Mouse (Mus musculus): ENCODE data around the gene Pdzd2. TPM values are rescaled to one million over a fixed set of nuclear protein-coding genes. Genes with fewer than 3 reads are reported as not detected.

The Pdzd2 gene
- total RNA-seq, 2 experiments from 2014 or later = 0.17 TPM; not detected in 1

DNA sequence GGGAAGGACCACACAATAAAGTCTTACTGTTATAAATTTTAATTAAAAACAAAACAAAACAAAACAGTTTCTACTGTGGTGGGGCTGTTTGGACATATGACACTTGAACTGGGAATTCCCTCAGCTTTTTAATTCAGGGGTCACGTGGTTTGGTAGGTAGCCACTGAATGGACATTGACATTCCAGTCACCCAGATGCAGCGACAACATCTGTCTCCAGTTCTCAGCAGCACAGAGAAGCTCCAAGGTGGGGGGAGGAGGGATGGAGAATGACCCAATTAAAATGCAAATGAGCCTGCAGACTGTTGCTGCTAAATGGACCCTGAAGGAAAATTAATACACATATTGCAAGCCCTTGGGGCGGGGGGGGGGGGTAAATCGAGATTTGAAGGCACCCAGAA, 233.6 kb downstream of the Pdzd2 start:
- ATAC-seq (replicated peaks; ENCODE audit: low FRiP score, poor library complexity, severe bottlenecking) = no peak

DNA sequence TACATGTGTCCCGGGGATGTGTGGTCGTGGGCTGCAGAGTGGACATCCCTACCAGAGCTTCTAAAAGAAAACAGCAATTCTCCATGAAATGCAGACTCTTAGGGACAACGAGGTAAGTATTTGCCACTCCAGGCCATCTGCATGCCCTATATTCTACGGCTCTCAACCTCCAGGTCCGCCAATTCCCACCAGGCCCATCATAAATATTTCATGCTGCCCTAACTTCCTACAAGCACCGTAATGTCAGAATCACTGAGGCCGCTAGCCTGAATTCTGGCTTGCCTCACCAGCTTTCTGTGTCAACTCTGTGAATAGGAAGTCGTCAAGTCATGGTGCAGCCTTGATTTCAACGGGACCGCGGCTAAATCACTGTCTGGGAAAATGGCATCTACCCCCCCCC, 234.2 kb downstream of the Pdzd2 start:
- no peak for ATAC-seq (replicated peaks; ENCODE audit: low FRiP score, poor library complexity, severe bottlenecking)

DNA sequence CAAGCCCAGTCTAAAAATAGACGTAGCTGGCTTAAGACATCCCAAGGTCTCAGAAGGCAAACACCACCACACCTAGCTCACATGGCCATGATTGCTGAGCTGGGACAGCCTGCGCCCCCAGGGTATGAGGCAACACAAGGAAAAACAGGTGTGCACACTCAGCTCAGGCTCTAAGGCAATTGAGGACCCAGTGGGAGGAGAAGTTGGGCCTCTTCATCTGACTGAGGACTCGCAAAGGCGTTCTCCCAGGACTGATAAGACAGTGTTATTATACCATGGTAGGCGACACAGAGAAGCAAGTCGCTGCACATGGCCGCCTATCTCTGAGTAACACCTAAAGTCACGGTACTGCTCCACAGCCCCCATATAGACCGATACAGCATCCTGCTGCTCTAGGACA, 235.8 kb downstream of the Pdzd2 start:
- ATAC-seq (replicated peaks; ENCODE audit: low FRiP score, poor library complexity, severe bottlenecking) = no peak

DNA sequence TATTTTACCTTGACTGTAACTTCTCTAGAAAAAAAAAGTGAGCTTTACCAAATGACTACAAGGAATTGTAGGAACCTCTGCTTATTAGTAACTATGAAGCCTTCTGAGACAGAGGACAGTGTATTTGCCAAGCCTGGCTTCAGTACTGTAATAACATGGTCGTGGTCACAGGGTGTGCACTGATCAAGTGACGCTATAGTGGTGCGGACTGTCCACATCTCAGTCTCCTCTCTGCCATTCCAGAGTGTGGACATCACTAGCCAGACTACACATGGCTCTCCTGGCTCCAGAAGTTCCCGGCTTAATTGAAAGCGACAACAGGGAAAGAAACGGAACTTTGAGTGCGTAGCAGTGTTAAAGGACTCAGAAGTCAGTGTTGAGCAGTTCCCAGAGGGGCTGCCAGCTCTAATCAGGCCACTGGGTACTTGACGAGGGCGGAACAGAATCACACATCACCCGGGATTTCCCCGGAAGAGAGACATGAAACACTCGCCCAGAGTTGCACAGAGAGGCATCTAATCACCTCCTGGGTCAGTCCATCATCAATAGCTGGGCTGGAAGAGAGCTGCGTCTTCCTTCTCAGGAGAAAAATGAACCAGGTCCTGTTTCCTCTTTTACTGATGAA, 237.7 kb downstream of the Pdzd2 start:
- no peak for ATAC-seq (replicated peaks; ENCODE audit: low FRiP score, poor library complexity, severe bottlenecking)

DNA sequence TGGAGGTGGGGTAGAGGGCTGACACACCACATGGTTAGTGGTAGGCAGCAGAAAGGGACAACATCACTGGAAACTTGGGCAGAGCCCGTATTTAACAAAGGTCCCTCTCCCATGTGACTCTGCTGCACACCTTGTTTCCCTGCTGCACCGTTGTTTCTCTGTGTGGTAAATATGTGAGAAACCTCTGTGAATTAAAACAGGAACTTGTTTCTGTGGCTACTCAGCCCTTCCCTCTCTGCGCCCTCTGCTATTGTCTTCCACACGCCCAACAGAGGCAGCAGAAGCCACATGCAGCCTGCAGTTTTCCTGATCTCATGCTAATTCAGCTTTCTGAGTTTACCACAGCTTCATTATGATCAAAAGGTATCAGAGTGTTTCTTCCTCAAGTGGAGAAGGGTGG, 239.1 kb downstream of the Pdzd2 start:
- no peak for ATAC-seq (replicated peaks; ENCODE audit: low FRiP score, poor library complexity, severe bottlenecking)

DNA sequence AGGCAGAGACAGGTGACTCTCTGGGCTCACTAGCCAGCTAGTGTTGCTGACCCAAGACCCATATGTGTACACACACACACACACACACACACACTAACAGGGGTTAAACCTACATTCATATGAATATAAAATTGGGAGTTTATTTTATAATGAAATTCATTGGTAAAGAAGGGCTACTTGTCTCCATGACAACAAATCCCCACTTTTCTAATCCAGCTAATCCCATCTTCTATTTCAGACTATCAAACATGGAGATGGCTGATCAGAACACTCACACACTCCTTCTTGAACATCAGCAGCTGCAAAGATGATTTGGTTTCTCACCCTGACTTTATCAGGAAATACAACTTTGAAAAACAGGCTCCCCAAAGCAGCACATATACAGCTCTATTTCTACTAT, 245.6 kb downstream of the Pdzd2 start:
- no peak for ATAC-seq (replicated peaks; ENCODE audit: low FRiP score, poor library complexity, severe bottlenecking)

DNA sequence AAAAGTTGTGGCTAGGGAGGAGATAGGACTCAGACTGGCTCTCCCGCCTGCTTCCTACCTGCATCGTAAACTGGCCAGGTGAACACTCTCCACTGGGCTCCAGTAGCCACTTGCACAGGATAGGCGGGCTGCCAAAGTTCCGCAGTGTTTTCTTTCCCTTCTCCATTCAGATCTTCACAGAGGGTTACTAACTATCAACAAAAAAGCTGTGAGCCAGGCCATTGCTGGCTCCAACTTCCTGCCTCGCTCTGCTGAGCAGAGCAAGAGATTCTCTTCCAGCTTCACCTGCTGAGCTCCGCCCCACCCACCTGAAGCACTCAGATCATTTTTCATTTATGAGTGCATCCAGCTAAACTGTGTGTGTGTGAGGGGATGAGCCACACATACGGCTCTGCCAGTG, 246.5 kb downstream of the Pdzd2 start:
- ATAC-seq (replicated peaks; ENCODE audit: low FRiP score, poor library complexity, severe bottlenecking) = no peak

DNA sequence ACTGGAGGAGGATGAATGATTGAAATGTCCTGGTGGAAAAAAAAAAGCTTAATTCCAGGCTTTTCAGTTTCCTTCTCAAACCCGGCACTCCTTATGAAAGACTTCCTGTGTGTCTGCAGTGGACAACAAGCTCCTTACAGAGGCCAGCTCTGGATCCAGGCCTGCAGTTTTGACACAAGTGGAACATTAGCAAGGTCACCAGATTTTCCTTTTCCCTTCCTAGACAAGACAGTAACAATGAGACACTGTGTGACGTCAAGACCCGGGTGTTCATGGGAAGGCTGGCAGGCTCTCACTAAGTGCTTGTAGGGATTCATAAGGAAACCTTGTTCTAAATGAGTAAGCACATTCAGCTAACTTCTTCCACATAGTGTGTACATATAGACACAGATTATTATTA, 248.8 kb downstream of the Pdzd2 start:
- ATAC-seq (replicated peaks; ENCODE audit: low FRiP score, poor library complexity, severe bottlenecking) = no peak

DNA sequence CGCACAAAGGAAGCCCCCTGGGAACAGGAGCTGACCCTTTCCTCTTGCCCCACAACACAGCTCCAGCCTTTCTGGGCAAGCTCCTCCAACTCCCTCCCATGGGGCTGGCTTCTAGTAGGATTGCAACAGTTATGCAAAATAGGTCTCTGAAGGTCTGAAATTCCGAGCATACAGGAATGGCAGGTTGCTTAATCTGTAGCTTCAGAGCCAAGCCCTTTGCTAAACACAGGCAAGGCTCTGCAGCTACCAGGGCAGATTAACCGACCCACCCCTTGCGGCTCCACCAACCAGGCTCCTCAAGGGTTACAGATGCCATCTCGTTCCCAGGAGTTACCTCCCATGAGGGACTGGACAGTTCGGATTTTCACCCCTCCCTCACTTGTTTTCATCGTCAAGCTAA, 249.2 kb downstream of the Pdzd2 start:
- no peak for ATAC-seq (replicated peaks; ENCODE audit: low FRiP score, poor library complexity, severe bottlenecking)

DNA sequence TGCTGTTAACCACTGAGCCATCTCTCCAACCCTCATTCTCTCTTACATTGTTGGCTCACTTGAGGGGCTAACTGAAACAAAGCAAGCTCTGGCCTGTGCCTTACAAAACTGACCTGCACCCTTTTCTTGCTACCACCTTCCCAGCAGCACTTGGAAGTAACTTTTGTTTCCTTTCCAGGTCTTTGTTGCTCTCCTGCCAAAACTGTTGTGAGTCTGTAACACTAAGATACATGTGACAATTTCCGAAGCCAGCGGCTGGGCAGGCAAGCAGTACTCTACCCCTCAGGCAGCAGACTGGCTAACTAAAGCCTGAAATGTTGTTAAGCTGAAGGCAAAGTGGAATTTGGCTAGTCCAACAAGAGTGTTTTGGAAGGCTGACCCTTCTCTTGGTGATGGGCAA, 251.4 kb downstream of the Pdzd2 start:
- no peak for ATAC-seq (replicated peaks; ENCODE audit: low FRiP score, poor library complexity, severe bottlenecking)

DNA sequence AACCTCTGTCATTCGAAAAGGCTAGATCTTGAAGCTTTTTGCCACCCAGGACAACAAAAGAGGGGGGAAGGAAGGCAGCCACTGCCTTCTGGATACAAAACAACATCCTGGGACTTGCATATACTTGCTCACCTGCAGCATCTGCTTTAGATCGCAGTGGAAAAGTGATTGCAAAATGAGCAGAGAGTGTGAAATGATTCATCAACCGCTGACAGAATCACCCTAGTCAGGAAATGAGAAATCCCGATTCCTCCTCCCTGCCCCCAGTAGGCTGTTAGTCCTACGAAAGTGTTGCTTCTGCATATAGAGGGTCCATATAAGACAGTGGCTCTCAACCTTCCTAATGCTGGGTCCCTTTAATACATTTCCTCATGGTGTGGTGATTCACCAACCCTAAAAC, 258.5 kb downstream of the Pdzd2 start:
- ATAC-seq (replicated peaks; ENCODE audit: low FRiP score, poor library complexity, severe bottlenecking) = no peak

DNA sequence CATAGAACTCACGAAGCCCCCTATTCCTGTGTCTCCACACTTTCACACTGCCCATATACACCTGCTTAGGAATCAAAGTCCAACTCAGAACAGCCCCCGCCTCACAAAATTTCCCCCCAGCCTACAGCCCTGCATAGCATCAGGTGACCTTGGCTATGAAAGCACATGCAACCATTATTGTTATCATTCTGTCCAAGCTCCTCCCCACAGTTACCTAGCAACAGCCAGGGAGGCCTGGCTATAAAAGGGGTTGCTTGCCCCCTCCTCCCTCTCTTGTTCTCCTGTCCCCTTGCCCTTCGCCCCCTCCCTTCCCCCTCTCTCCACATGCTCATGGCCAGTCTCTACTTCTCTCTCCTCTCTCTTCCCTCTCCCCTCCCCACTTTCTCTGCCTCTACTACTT, 259.4 kb downstream of the Pdzd2 start:
- no peak for ATAC-seq (replicated peaks; ENCODE audit: low FRiP score, poor library complexity, severe bottlenecking)

DNA sequence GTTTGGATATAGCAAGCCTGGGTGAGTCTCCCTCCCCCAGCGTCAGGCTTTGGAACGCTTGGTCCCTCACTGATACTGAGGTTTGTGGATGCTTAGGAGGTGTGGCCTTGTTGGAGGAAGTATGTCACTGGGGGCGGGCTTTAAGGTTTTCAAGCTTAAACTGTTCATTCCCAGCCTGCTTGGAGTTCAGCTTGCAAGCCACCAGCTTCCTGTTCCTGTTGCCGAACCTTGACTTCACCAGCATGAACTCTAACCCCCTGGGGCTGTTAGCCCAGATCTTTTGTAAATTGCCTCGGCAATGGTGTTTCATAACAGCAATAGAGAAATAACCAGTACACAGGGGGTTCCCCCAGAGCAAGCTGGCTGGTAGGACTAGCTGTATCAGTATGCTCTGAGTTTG, 260.4 kb downstream of the Pdzd2 start:
- no peak for ATAC-seq (replicated peaks; ENCODE audit: low FRiP score, poor library complexity, severe bottlenecking)

DNA sequence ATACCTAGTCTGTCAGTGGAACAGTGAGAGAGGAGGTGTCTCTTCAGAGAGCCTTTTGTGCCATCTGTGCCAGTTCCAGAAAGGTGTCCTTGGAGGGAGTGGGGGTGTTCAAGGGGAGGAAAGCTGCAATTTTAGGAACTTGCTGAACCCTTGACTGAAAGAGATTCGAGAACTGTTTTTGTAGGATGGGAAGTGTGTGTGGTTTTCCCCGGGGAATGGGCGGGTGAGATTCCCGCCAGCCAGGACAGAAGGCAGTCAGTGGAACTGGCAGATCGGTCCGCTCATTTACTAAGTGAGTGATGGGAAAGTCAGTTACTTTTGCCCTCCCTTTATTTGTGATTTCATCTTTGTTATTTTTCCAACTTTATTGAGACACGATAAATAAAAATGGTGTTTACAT, 266.1 kb downstream of the Pdzd2 start:
- ATAC-seq (replicated peaks; ENCODE audit: low FRiP score, poor library complexity, severe bottlenecking) = no peak

DNA sequence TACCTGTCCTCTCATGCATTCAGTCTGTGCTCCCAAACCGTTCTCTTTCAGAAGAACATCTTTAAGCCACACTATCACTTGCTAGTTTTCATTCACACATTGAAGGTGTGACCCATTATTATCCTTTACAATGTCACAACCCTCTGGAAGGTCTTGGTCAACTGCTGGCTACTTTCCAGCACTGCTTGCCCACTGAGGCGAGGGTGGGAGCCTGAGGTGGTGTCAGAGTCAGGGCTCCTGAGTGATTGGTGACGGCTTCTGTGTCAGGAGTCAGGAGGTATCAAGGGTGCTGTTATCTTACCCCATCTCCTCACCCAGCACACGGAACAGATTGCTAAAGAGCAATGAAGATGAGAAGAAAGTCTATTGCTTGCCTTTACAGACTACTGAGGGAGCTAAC, 267.1 kb downstream of the Pdzd2 start:
- no peak for ATAC-seq (replicated peaks; ENCODE audit: low FRiP score, poor library complexity, severe bottlenecking)

DNA sequence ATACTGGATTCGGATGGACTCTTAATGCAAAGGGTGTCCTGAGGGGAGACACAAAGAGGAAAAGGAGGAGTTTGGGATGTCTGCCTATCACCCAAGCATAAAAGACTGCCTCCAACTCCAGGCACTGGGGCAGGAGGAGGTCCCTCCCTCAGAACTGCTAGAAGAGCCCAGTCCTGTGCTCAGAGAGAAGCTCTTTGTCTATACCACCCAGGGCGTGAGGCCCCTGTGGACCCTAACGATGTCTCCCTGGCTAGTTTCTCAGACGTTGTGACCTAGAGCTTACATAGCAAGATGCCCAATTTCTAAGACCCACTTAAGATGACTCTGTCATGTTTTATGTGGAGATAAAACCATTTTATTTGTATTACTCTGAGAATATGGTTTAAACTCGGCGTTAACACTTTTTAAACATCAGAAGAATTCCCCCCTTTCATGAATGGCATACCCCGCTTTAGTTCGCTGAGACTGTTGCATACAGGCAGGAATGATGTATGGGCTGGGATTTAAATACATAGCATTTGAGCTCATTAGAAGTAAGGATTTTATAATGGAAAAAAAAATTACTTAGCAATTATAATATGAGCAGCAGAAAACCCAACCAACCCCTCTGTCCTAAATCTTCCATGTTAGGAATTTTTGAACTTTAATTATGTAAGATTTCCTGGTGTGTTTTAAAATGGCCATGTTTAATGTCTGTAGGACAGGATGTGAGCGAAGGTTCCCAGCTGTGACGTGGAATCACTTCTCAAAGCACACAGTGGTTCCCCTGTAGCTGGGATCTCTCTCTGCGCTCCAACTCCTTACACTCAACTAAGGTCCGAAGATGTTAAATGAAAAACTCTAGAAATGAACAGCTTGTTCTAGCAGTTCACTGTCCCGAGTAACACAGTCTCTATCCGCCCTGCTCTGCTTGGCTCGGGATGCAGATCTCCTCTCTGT, 268.6 kb downstream of the Pdzd2 start:
- ATAC-seq (replicated peaks; ENCODE audit: low FRiP score, poor library complexity, severe bottlenecking) = no peak

DNA sequence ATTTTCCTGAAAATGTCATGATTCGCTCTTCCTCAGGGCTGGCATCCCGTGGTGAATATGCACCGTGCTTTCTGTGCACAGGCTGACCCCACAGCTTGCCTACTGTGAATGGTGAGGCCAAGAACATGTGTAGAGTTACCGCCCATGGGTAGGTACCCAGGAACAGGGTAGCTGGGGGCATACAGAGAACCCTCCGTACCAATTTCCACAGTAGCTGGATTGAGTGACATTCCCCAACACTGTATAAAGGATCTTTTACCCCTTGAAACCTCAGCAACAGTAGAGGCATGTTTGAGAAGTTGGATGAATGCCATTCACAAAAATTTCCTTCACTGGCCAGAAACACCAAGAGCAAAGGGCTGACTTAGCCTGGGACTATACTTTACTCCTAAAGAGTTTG, 271.1 kb downstream of the Pdzd2 start:
- ATAC-seq (replicated peaks; ENCODE audit: low FRiP score, poor library complexity, severe bottlenecking) = no peak

DNA sequence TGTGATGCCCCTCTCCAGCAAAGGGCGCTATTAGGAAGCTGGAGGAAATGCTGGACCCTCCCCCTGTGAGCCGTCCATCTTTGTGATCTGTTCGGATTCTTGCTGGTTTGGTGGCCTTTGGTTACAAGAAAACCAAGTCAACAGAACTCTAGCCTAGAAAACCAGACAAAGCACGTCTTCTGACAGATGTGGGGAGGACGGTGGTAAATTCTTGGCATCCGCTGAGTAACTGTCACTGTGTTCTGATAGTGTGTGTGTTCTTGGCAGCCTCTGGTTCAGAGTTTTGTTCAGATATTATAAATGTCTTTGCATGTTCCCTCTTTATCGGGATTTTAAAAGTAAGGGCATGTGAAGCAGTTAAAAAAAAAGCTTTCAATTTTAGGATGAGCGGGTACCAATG, 274.0 kb downstream of the Pdzd2 start:
- no peak for ATAC-seq (replicated peaks; ENCODE audit: low FRiP score, poor library complexity, severe bottlenecking)

DNA sequence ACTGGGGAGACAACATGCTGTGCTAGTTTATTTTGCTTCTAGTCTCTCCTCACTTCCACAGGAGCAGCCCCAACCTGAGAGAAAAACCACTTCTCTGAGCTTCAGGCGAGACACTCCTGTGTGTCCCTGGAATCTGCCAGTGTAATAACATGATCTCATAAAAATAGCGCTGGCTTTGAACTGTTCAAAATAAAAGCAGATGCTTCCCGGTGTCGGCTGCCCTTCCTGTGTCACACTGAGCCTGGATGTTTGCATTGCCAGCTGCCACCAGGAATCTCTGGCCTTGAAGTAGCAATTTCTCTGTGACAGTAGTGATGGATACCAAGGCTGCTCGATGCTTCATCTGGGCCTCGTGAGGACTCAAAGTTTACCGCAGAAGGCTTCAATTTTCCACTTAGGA, 282.9 kb downstream of the Pdzd2 start:
- no peak for ATAC-seq (replicated peaks; ENCODE audit: low FRiP score, poor library complexity, severe bottlenecking)

DNA sequence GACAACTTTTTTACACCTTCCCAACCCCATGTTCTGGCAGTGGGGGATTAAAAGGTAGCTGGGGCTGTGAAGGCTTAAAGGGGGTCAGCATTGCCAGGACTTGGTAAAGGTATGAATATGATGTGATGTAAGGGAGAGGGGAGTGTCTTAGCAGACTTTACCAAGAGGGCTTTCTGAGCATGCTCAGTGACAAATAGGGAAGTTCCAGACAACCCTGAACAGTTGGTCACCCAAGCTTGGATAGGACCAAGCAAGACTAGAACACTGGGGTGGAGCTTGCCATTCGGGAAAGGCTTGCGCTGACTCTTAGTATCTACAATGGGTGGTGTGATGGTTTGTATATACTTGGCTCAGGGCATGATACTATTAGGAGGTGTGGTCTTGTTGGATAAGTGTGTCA, 286.4 kb downstream of the Pdzd2 start:
- ATAC-seq (replicated peaks; ENCODE audit: low FRiP score, poor library complexity, severe bottlenecking) = no peak

DNA sequence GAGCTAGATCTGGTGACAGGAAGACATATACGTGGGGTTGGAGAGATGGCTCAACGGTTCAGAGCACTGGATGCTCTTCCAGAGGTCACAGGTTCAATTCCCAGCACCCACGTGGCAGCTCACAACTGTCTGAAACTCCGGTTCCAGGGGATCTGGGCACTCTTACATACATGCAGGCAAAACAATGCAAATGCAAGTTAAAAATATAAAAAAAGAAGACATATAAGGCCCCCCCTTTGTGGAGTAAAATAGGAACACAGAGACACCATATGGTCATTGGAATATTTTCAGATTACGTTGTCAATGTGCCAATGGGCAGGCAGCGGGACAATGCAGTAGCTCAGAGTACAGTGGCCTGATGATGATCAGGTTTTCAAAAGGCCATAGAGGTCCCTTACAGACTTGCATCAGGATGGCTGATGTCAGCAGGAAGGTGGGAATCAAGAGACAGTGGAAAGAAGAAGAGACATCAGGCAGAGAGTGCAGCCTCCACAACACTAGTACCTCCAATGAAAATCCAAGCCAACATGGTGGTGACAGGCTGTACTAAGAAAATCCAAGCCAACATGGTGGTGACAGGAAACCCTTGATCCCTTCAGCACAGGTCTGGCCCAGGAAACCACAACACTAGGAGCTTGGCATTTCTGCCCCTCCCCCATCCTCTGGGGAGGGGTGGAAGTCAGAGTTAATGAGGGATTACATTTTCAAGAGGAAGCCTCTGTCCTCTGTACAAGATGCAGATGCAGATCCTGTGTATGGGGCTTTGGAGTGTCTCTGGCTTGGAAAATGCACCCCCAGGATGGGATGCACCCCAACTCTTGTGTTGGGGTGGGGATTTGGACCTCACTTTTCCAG, 287.4 kb downstream of the Pdzd2 start:
- no peak for ATAC-seq (replicated peaks; ENCODE audit: low FRiP score, poor library complexity, severe bottlenecking)
